ENCODE assay signal across 8 mouse cellular contexts in the genomic region with DNA sequence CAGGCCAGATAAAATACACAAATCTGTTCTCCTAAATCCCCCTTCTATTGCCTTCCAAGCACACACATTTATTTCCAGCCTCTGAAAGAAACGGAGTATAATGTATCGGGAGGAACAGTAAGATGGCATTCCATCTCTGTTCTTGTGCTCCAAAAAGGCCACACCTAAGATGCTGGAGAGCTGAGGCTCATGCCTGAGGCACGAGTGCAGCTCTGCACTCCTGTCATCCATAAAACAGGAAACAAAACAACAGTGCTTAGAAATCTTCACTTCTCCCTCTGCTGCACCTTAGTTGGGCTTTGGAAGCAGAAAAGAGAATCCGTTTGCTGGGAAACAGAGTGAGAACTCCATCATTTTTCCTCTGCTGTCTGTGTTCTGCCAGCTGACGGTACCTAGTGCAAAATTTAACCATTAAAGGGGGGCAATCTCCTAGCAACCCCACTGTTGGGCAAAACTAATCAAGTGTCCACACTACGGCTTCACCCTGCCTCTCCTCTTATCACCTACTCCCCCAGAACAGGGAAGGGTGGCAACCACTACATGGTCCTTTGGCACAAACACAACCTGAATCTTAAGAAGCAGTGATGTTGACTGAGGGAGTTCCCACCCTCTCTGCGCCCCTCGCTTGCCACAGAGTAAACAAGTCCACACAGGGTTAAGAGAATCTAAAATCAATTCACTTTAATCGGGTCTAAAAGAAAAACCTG.
DNase-seq lines count a peak whose midpoint lies in the region; ATAC-seq lines count a peak whose summit lies in the region.

No protein-coding gene starts in this region.

- H3K4me2 ChIP-seq in liver, embryonic 13.5 days, result peak overlapping the region; percentile 52
- H3K4me2 ChIP-seq in stomach, embryonic 14.5 days (replicated peaks; ENCODE audit: low read depth, low read length), result peak overlapping the region; percentile 86

- 17% methylated on average over 9 of the region's 9 CpGs for WGBS in liver, embryonic 13.5 days (ENCODE audit: insufficient replicate concordance)
- WGBS in stomach, embryonic 14.5 days, result 6% methylated on average over 9 of the region's 9 CpGs

- H3K27me3 ChIP-seq in liver, embryonic 13.5 days, result no peaks in the 10 kb centered on the region
- H3K27me3 ChIP-seq in stomach, embryonic 14.5 days (ENCODE audit: control insufficient read depth, insufficient read depth, low read length), result no peaks in the 10 kb centered on the region

- H3K4me3 ChIP-seq in liver, embryonic 13.5 days (replicated peaks), result peak overlapping the region; percentile 41
- H3K4me3 ChIP-seq in stomach, embryonic 14.5 days (ENCODE audit: low read depth, low read length), result peak overlapping the region; percentile 46

- no peaks in the 10 kb centered on the region for H3K9me3 ChIP-seq in liver, embryonic 13.5 days (replicated peaks)
- no peaks in the 10 kb centered on the region for H3K9me3 ChIP-seq in stomach, embryonic 14.5 days (ENCODE audit: control insufficient read depth, low read depth, low read length)

- no peak overlapping the region for H3K27ac ChIP-seq in liver, embryonic 13.5 days
- peak overlapping the region; percentile 27; the same call in 1 of the 2 replicates for H3K27ac ChIP-seq in stomach, embryonic 14.5 days (ENCODE audit: low read length)

- peak; percentile 37; the same call in 1 of the 2 replicates for ATAC-seq in liver, embryonic 13.5 days (ENCODE audit: low read depth)
- ATAC-seq in stomach, embryonic 14.5 days (ENCODE audit: insufficient number of reproducible peaks, insufficient read depth, low FRiP score, low read depth), result no peak

- peak; percentile 16 for DNase-seq in cerebellum, adult 8-10 months
- no peak for DNase-seq in cerebellum, adult 11-12 months
- peak; percentile 26 to 40 for DNase-seq in right cerebral cortex, adult 2 months (ENCODE audit: low spot score in 2 of 2)
- no peak for DNase-seq in right cerebral cortex, postnatal 4 days
- no peak for DNase-seq in liver, embryonic 13.5 days
- no peak for DNase-seq in spleen, adult 12 weeks (ENCODE audit: low spot score)
- no peak for DNase-seq in natural killer cell, adult 2 months (ENCODE audit: low spot score in 2 of 2)

- H3K9ac ChIP-seq in liver, embryonic 13.5 days, result no peak overlapping the region
- peak overlapping the region; percentile 45 for H3K9ac ChIP-seq in stomach, embryonic 14.5 days (replicated peaks; ENCODE audit: low read depth, low read length)

- H3K36me3 ChIP-seq in liver, embryonic 13.5 days, result no peaks in the 10 kb centered on the region
- no peaks in the 10 kb centered on the region for H3K36me3 ChIP-seq in stomach, embryonic 14.5 days (ENCODE audit: control insufficient read depth, insufficient read depth, low read length)

- peaks cover 14% of the 10 kb centered on the region for H3K4me1 ChIP-seq in liver, embryonic 13.5 days (replicated peaks)
- 0 out of 2 replicates have a peak, but pooled peaks cover 8% of the 10 kb centered on the region for H3K4me1 ChIP-seq in stomach, embryonic 14.5 days (ENCODE audit: control insufficient read depth, insufficient read depth, low read length)

Comparison
In these comparisons a context has a peak if more than half of its experiments do, and no peak if none do; other contexts are left out.
1. DNase-seq: peak in cerebellum, adult 8-10 months (single experiment) and right cerebral cortex, adult 2 months (2 of 2); none in cerebellum, adult 11-12 months (single experiment), right cerebral cortex, postnatal 4 days (single experiment), liver, embryonic 13.5 days (single experiment), spleen, adult 12 weeks (single experiment) and natural killer cell, adult 2 months (0 of 2).